Mouse (Mus musculus): Measurements from ENCODE around the gene Sema6c.

- TF ChIP-seq CTCF (IDR thresholded peaks at IDR 0.05; ENCODE audit: low read depth, low read length) (no peak), POLR2A (IDR thresholded peaks at IDR 0.05; ENCODE audit: insufficient read depth, low read length) (no peak)
Measured at GRCm38 (mm10) chr3:95171105-95171504, 10.8 kb downstream of the Sema6c start.

All from ES-Bruce4 (cell line).